Mouse (Mus musculus) bone marrow macrophage, adult 2 months (primary cell): Measurements from ENCODE around the gene Spon2.

Source experiments
- CTCF ChIP-seq: IDR thresholded peaks from 2 replicates; pipeline ENCODE4 v1.5.1; 2012; ENCODE audit warnings: low read depth, mild to moderate bottlenecking, low read length, moderate library complexity
- POLR2A ChIP-seq: IDR thresholded peaks from 2 replicates; pipeline ENCODE4 v1.6.1; 2012; ENCODE audit warnings: mild to moderate bottlenecking, low read depth, low read length, borderline replicate concordance

DNA sequence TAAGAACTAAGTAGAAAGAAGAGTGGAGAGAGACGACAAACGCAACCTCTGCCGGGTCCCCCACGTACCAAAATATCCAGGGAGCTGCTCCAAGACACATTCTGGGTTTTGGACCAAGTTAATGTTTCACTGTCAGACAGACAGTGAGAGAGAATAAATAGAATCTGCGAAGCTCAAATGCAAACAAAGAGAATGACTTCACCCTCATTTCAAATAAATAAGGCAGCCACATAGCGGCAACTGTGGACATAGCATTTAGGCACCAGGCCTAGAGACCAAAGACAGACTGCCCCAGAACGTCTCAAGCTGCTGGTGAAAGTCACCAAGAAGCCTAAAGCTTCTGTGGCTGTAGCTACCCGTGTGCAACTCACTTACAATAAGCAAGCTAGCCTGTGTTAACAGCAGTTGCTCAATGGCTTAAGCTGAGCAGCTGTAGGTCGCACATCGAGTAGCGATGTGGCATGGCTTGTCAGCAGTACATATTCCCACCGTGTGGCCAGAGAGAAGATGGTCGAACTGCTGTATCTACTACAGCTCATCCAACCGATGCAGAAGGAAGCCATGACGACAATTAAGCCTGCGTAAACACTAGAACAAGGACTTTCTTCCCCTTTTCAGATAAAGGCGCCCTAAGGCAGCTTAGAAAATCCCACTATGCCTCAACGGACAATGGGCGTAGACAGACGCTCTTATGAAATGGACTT lies 643 bp upstream of the Spon2 start:
- TF ChIP-seq POLR2A (no peak), CTCF (no peak)
